Mouse (Mus musculus) hematopoietic stem cell, adult 5-6 weeks (primary cell): ENCODE measurements around the gene Erc2. TPM values are rescaled to one million over a fixed set of nuclear protein-coding genes. Genes with fewer than 3 reads are reported as not detected.

ENCODE experiments used
- ATAC-seq, 2 experiments: fragments of 125-278 bp in 1 of 2; replicated peaks in 1 of 2; 2 replicates each; pipeline ENCODE4 v1.8.0; 2016 to 2017; ENCODE audit warnings: inconsistent platforms in 2 of 2, mild to moderate bottlenecking in 2 of 2, moderate number of reproducible peaks in 2 of 2, low read depth in 1 of 2, moderate TSS enrichment in 1 of 2; ENCODE audit not compliant: low FRiP score in 2 of 2, poor library complexity in 2 of 2, severe bottlenecking in 2 of 2, insufficient read depth in 1 of 2, low TSS enrichment in 1 of 2
- total RNA-seq: library from RNA; stranded (forward); fragments of 172-1452, 232-1000 nt; gene quantifications from 2 replicates; pipeline ENCODE4 v1.2.3, GENCODE M21; 2017

Erc2 gene
- total RNA-seq, 1 experiment from 2014 or later = not detected

DNA sequence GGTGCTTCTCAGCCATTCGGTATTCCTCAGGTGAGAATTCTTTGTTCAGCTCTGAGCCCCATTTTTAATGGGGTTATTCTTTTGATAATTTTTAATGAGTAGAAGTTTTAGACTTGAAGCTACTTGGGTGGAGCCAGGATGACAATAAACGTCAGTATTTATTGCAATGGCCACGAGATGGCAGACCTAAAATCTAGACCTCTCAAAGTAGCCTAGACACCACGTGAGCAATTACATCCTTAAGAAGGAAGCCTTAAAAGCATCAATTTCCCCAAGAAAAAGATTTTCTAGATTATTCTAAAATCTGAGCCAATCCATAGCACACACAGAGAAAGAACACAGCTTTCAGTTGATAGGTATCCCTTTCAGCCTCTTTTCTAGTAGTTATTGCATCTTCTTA lies 640.5 kb downstream of the Erc2 start:
- ATAC-seq = no peak

GRCm38 (mm10) chr14:28267367-28267766 lies 645.1 kb downstream of the Erc2 start:
- no peak for ATAC-seq

DNA sequence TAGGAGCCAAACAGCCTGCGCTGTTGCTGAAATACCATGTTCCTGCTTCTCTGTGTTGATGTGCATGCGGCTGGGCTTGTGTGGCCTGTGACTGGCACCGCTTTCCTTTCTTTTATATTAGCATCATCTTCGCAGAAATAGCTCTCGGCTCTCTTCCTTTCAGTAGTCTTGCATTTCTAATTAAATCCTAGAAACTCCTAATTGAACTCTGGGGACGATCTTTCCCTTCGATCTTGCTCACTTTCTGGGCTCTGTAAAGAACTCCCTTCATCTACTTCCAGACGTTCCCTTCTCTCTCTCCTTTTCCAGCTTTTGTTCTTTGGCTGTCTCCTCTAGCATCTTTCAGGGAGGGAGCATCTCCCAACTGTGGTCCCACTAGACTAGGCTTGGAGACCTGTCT lies 649.6 kb downstream of the Erc2 start:
- no peak for ATAC-seq

GRCm38 (mm10) chr14:28273669-28274068 lies 651.4 kb downstream of the Erc2 start:
- no peak for ATAC-seq

- no peak for ATAC-seq
These were observed 652.6 kb downstream of the Erc2 start for GRCm38 (mm10) chr14:28274826-28275225.

- no peak for ATAC-seq
These were observed 656.7 kb downstream of the Erc2 start for GRCm38 (mm10) chr14:28278951-28279350.

DNA sequence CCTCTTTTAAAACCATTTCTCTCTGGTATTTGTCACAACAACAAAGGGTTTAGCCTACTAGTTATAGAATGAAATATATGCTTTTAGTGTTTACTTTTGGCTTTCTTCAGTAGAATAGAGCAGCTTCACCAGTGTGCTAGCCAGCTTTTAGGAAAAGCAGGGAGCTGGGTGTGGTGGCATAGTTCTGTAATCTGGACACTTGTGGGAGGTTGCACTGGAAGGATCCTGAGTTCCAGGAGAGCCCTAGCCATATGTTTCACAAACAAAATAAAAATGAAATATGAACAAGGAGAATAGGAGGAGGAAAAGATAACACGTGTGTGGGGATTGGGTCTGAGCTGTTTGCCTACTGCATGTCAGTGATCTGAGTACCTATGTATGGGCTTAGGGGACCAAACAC lies 658.1 kb downstream of the Erc2 start:
- no peak for ATAC-seq

- ATAC-seq = no peak
These were observed 661.3 kb downstream of the Erc2 start for GRCm38 (mm10) chr14:28283319-28284095.

- ATAC-seq = no peak
These were observed 664.3 kb downstream of the Erc2 start for GRCm38 (mm10) chr14:28286511-28286910.

DNA sequence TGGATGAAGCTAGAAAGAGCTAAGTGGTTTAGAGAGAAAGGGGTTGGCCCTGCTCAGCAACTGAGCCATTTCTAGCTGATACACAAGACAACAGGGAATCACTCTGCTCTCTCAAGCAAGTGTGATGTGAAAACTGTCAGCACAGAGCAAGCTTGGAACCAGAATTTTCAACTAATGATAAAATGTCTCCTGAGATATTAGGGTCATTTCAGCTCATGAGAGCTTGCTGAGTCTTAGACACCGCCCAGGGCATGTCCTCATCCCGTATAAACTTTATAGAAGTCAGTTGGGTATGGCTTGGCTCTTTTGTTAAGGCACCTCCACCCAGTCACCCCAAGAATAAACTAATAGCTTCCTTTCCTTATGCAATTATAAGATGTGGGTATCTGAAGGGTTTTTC lies 666.0 kb downstream of the Erc2 start:
- ATAC-seq = no peak

DNA sequence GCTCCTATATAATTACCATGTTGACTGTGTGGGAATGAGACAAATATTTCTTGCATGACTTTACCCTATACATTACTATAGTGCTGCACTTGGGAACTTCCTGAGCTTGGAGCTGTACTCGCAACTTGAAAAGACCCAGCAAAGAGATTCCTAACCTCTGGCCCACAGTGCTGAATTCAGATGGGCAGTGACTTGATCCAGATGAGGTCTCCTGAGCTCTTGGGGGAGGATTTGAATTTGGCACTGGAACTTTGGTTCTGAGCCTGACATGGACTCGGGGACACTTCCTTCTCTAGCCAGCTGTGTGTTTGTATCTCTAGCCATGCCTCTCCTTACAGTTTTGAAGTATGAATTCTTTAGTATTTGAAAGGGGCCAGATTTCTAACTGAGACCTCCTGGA lies 666.7 kb downstream of the Erc2 start:
- no peak for ATAC-seq

- no peak for ATAC-seq
These were observed 671.7 kb downstream of the Erc2 start for GRCm38 (mm10) chr14:28293921-28294320.

- no peak; a peak in 1 of 4 replicates for ATAC-seq
These were observed 672.9 kb downstream of the Erc2 start for GRCm38 (mm10) chr14:28295145-28295544.

- ATAC-seq = no peak
These were observed 677.9 kb downstream of the Erc2 start for GRCm38 (mm10) chr14:28300095-28300494.

DNA sequence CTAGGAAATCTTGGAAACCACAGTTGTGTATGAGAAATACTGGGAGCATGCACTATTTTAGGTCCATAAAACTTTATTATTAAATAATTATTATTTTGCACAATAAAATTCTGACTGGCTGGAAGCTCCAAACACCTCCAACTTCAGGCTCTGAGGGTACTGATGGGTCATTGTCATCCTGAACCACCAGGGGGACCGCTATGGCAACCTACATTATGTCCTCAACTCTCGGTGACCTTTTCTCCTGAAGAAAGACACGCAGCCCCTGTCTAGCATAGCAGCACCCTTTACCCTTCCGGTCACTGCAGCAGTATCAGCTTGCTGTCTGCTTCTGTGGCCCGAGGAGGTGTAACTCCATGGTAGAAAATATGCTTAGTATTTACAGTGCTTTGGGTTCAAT lies 679.0 kb downstream of the Erc2 start:
- peak in 1 of 2 experiments; percentile 42; a peak in 1 of 4 replicates for ATAC-seq

GRCm38 (mm10) chr14:28304131-28304530 lies 681.9 kb downstream of the Erc2 start:
- no peak for ATAC-seq

DNA sequence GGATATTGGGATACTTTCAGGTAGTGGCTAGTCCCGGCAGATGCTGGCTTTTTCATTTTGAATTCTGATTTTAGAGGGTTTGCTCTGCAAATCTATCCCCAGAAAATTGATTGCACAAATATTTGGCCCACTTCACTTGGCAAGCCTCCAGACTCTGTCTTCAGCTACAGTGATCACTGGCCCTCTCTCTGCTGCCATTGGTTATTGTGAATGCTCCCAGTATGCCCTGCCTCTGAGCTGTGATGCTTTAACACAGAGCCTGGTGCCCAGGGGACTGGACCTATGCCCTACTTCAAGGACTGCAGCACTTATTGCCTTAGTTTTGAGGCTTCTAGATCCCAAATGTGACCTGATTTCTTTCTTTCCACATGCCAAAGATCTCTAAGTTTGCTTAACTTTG lies 686.4 kb downstream of the Erc2 start:
- ATAC-seq = no peak

DNA sequence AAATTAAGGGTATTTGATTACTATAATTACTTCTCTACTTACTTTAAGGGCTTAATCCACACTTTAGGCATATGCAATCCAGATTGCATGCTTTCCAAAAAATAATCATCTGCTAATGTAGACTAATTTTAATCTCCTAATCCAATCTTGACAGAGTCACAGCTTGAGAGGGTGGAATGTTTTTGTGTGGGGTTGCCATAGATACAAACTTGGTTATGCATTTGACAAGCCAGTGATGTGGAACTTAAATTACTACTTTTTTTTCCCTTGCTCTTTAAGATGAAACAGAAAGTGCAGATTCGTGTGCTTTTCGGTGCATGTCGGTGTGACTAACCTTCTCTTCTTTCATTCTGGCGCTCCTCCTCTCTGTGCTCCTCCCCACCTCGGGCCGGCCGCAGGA lies 694.6 kb downstream of the Erc2 start:
- ATAC-seq = no peak

GRCm38 (mm10) chr14:28321916-28322534 lies 699.8 kb downstream of the Erc2 start:
- no peak for ATAC-seq
